Mouse (Mus musculus) limb, embryonic 14.5 days (tissue): ENCODE results near the gene Tmem255b. TPM values are rescaled to one million over a fixed set of nuclear protein-coding genes. Genes with fewer than 3 reads are reported as not detected.

Source experiments
- ATAC-seq: fragments of 200-750 bp; cut with Nextera tagmentation; 2 replicates; pipeline ENCODE4 v1.8.0; 2017; ENCODE audit warnings: low read depth, moderate number of reproducible peaks, moderate TSS enrichment; ENCODE audit not compliant: low FRiP score
- DNase-seq: peaks from one replicate; pipeline ENCODE4 v3.0.0-alpha.2; 2015; ENCODE audit warnings: low spot score
- H3K27ac ChIP-seq: fragments of 300-500 bp; sonication (generic); replicated peaks from 2 replicates; pipeline ENCODE4 v1.5.1; 2014; ENCODE audit warnings: low read depth, mild to moderate bottlenecking, low read length, moderate library complexity, mixed read lengths
- H3K27me3 ChIP-seq: fragments of 300-500 bp; sonication (generic); 2 replicates; pipeline ENCODE4 v1.6.1; 2014; ENCODE audit warnings: low read length, mixed read lengths; ENCODE audit not compliant: control insufficient read depth, insufficient read depth
- H3K36me3 ChIP-seq: fragments of 300-500 bp; sonication (generic); 2 replicates; pipeline ENCODE4 v1.6.1; 2014; ENCODE audit warnings: mild to moderate bottlenecking, low read length, moderate library complexity, mixed read lengths; ENCODE audit not compliant: control insufficient read depth, insufficient read depth
- H3K4me1 ChIP-seq: fragments of 300-500 bp; sonication (generic); 2 replicates; pipeline ENCODE4 v1.6.1; 2014; ENCODE audit warnings: antibody characterized with exemption, low read length, mixed read lengths; ENCODE audit not compliant: control insufficient read depth, insufficient read depth
- H3K4me2 ChIP-seq: fragments of 300-500 bp; sonication (generic); replicated peaks from 2 replicates; pipeline ENCODE4 v1.6.1; 2014; ENCODE audit warnings: low read depth, mild to moderate bottlenecking, low read length, moderate library complexity; ENCODE audit not compliant: severe bottlenecking
- H3K4me3 ChIP-seq: fragments of 300-500 bp; sonication (generic); replicated peaks from 2 replicates; pipeline ENCODE4 v1.5.1; 2014; ENCODE audit warnings: low read length
- H3K9ac ChIP-seq: fragments of 300-500 bp; sonication (generic); 2 replicates; pipeline ENCODE4 v1.6.1; 2014; ENCODE audit warnings: mild to moderate bottlenecking, low read depth, low read length, moderate library complexity; ENCODE audit not compliant: severe bottlenecking
- H3K9me3 ChIP-seq: fragments of 300-500 bp; sonication (generic); 2 replicates; pipeline ENCODE4 v1.6.1; 2016; ENCODE audit warnings: low read length; ENCODE audit not compliant: control insufficient read depth
- POLR2A ChIP-seq: fragments of 200-500 bp; IDR thresholded peaks from 2 replicates; pipeline ENCODE4 v1.8.0; 2012; ENCODE audit warnings: inconsistent platforms, mild to moderate bottlenecking, moderate library complexity, borderline replicate concordance; ENCODE audit not compliant: insufficient read depth, insufficient read length; ENCODE audit errors: extremely low read depth
- WGBS: fragments of 180-500 bp; shearing (Covaris S2); extraction: QIAGEN DNeasy Blood & Tissue Kit; methylation state at CpG from one replicate; pipeline ENCODE4 v1.1.7; 2014; 5-methylcytosine and 5-hydroxymethylcytosine counted together
- polyA plus RNA-seq, 2 experiments: library from polyadenylated mRNA; depleted of rRNA in 1 of 2; stranded (reverse) in 1 of 2; unstranded in 1 of 2; fragments of >200 nt; fragmentation: Nextera tagmentation in 1 of 2; extraction: Ambion mirVana in 1 of 2; gene quantifications; 2 replicates each; pipeline versions ENCODE4 v1.2.1 to v1.2.3; 2012 to 2014

Tmem255b gene
- polyA plus RNA-seq, 2 experiments = 0.70 to 0.74 TPM

DNA sequence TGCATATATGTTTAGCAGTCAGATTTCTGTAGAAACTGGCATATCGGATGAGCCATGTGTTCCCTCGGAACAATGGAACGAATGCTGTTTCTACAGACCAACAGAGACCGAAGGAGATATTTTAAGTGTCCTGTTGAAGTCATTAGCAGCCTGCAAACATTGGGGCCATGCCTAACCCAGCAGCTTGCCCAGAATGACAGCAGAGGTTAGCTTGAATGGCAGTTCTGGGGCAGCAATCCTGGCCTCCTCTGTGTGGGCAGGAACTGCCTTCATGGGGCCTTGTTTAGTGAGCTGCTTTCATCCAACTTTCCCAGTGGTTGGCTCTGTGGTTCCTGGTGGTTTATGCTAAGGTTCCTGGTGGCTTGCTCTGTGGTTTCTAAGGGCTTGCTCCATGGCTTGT lies 24.4 kb downstream of the Tmem255b start:
- no peaks in the 10 kb centered on the region for H3K36me3 ChIP-seq
- TF ChIP-seq POLR2A = no peak
- no peaks in the 10 kb centered on the region for H3K4me1 ChIP-seq
- ATAC-seq (no peak), DNase-seq (no peak)
- H3K9me3 ChIP-seq = no peaks in the 10 kb centered on the region
- H3K4me2 ChIP-seq = no peak overlapping the region
- H3K4me3 ChIP-seq = no peak overlapping the region
- no peak overlapping the region for H3K9ac ChIP-seq
- no peak overlapping the region for H3K27ac ChIP-seq
- 88% methylated on average over 4 of the region's 4 CpGs for WGBS
- H3K27me3 ChIP-seq = no peaks in the 10 kb centered on the region

DNA sequence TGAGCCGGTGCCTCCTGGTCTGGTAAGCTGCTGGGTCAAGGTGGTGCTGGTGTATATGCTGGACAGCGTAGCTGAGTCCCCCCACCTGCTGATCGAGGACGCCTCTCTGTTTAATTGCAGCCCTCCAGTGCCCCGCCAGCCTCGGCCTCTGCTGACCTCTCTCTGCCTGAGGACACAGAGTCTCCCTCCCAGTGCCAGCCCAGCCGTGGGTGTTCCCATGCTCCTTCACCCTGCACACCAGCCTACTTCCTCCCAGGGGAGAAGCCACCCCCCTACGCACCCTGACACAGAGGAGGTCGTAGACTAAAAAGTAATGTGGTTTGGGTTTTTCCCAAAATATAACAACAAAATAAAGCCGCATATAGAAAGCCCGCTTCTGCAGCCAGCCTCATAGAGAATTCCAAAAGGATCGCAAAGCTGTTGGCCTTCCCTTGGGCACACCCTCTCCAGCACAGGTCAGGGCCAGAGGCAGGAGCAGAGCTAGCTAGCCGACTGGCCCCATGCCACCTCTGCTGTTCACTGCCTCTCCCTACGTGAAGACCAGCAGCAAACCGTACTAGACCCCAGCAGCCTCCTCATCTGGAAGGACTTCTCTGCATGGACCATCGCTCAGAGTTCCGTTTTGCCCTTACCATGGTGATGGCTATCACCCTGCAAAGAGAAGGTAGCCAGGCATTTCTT lies 26.2 kb downstream of the Tmem255b start:
- no peak for ATAC-seq
- Histone ChIP-seq H3K36me3 (no peaks in the 10 kb centered on the region), H3K9me3 (no peaks in the 10 kb centered on the region), H3K27me3 (no peaks in the 10 kb centered on the region), H3K27ac (no peak overlapping the region), H3K4me1 (no peaks in the 10 kb centered on the region), H3K4me3 (no peak overlapping the region), H3K4me2 (no peak overlapping the region), H3K9ac (no peak overlapping the region)
- WGBS = 70% methylated on average over 17 of the region's 17 CpGs
- DNase-seq = no peak
- no peak for TF ChIP-seq POLR2A

DNA sequence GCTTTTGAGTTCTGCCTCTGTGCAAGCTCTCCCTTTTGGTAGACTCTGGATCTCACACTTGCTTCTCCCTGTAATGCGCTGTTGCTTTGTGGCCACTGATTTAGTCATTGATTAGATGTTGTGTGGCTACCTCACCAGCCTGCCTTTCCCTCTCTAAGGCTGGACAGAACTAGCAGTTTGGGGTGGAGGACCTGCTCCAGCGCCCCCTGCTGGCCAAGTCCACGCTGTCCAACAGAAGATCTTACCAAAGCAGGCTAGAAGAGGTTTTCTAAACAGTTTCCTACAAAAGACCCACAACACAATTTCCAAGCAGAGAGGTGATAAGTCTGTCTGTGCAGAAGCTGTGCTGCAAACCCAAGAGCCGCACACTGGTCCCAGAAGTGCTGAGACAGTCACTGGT lies 26.9 kb downstream of the Tmem255b start:
- Histone ChIP-seq H3K9ac (no peak overlapping the region), H3K27me3 (no peaks in the 10 kb centered on the region), H3K36me3 (no peaks in the 10 kb centered on the region), H3K4me3 (no peak overlapping the region), H3K4me1 (no peaks in the 10 kb centered on the region), H3K9me3 (no peaks in the 10 kb centered on the region), H3K27ac (no peak overlapping the region), H3K4me2 (no peak overlapping the region)
- 41% methylated on average over 4 of the region's 4 CpGs for WGBS
- TF ChIP-seq POLR2A = no peak
- ATAC-seq = no peak
- peak; percentile 53 for DNase-seq

DNA sequence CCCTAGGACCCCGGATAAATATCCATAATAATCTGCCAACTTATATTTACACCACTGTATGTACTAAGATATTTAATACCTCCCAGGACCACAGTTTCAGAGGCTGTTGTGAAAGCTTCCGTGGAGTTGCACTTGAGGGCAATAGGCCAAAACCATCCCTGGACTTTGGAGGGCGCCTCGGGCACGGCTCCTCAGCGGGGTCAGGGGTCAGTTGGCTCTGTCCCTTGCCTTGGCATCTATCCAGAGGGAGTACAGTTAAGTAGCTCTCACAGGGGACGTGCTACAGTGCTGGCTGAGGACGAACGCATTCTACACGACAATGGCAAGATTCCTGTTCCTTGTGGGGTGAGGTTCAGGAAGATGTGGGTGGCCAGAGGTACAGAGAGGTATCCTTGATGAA lies 27.4 kb downstream of the Tmem255b start:
- no peak overlapping the region for H3K4me3 ChIP-seq
- H3K36me3 ChIP-seq = no peaks in the 10 kb centered on the region
- no peak overlapping the region for H3K4me2 ChIP-seq
- TF ChIP-seq POLR2A = no peak
- ATAC-seq = no peak
- 81% methylated on average over 10 of the region's 10 CpGs for WGBS
- DNase-seq = no peak
- H3K27me3 ChIP-seq = no peaks in the 10 kb centered on the region
- H3K27ac ChIP-seq = no peak overlapping the region
- no peak overlapping the region for H3K9ac ChIP-seq
- H3K9me3 ChIP-seq = no peaks in the 10 kb centered on the region
- H3K4me1 ChIP-seq = no peaks in the 10 kb centered on the region

- Histone ChIP-seq H3K4me2 (no peak overlapping the region), H3K27ac (no peak overlapping the region), H3K9ac (no peak overlapping the region), H3K36me3 (no peaks in the 10 kb centered on the region), H3K4me1 (no peaks in the 10 kb centered on the region), H3K27me3 (no peaks in the 10 kb centered on the region), H3K9me3 (no peaks in the 10 kb centered on the region), H3K4me3 (no peak overlapping the region)
- WGBS = 43% methylated on average over 7 of the region's 7 CpGs
- ATAC-seq (no peak), DNase-seq (no peak)
- no peak for TF ChIP-seq POLR2A
Measured at GRCm38 (mm10) chr8:13465324-13465723, 30.3 kb downstream of the Tmem255b start.

DNA sequence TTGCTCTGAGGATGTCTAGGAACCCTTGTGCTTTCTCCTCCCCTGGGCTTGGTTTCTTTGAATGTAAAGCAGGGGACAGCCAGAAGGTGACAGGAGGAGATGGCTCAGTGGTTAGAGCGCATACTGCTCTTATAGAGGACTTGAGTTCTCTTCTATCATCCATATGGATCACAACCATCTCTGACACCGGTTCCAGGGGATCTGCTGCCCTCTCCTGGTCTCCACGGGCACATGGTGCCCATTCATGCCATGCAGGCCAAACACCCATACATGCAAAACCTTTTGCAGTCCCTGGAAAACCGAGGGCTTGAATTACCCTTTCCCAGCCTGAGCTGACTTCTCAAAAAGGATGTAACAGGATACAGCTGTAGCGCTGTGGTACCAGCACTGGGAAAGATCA lies 32.0 kb downstream of the Tmem255b start:
- Histone ChIP-seq H3K9ac (no peak overlapping the region), H3K27me3 (no peaks in the 10 kb centered on the region), H3K36me3 (no peaks in the 10 kb centered on the region), H3K9me3 (no peaks in the 10 kb centered on the region), H3K4me3 (no peak overlapping the region), H3K4me2 (no peak overlapping the region), H3K27ac (no peak overlapping the region), H3K4me1 (no peaks in the 10 kb centered on the region; the same call in 1 of the 2 replicates)
- ATAC-seq (no peak), DNase-seq (no peak)
- TF ChIP-seq POLR2A = no peak
- 62% methylated on average over 5 of the region's 5 CpGs for WGBS
